Mouse (Mus musculus) spleen, adult 2 months (tissue): ENCODE measurements around the gene Gstcd. TPM values are rescaled to one million over a fixed set of nuclear protein-coding genes. Genes with fewer than 3 reads are reported as not detected.

ENCODE experiments used
- DNase-seq, 2 experiments: peaks; one replicate each; pipeline versions ENCODE4 v3.0.0 to v3.0.0-alpha.2; 2012 to 2021; ENCODE audit warnings: low spot score in 2 of 2, low read depth in 1 of 2
- H3K27ac ChIP-seq: fragments of 200-500 bp; 2 replicates; pipeline ENCODE4 v1.5.1; 2012; ENCODE audit warnings: low read length, inconsistent platforms; ENCODE audit not compliant: insufficient read depth
- H3K27me3 ChIP-seq: fragments of 200-500 bp; 2 replicates; pipeline ENCODE4 v1.6.1; 2012; ENCODE audit warnings: mild to moderate bottlenecking, moderate library complexity, low read length, inconsistent platforms; ENCODE audit not compliant: control insufficient read depth, insufficient read depth
- H3K36me3 ChIP-seq: fragments of 200-500 bp; 2 replicates; pipeline ENCODE4 v1.6.1; 2012; ENCODE audit warnings: mild to moderate bottlenecking, low read length, inconsistent platforms; ENCODE audit not compliant: control insufficient read depth, insufficient read depth
- H3K4me1 ChIP-seq: fragments of 200-500 bp; 2 replicates; pipeline ENCODE4 v1.6.1; 2011; ENCODE audit warnings: inconsistent platforms; ENCODE audit not compliant: control insufficient read depth, insufficient read depth, insufficient read length
- H3K4me3 ChIP-seq: fragments of 200-500 bp; 2 replicates; pipeline ENCODE4 v1.5.1; 2011; ENCODE audit warnings: mild to moderate bottlenecking, inconsistent platforms; ENCODE audit not compliant: insufficient read depth, insufficient read length; ENCODE audit errors: extremely low read depth
- CTCF ChIP-seq: fragments of 200-500 bp; IDR thresholded peaks from 2 replicates; pipeline ENCODE4 v1.5.1; 2011; ENCODE audit warnings: mild to moderate bottlenecking, inconsistent platforms; ENCODE audit not compliant: insufficient read depth, insufficient read length, insufficient replicate concordance; ENCODE audit errors: extremely low read depth
- POLR2A ChIP-seq: fragments of 200-500 bp; IDR thresholded peaks from 2 replicates; pipeline ENCODE4 v1.6.1; 2011; ENCODE audit warnings: low read depth, low read length, inconsistent platforms
- WGBS: fragments of 180-500 bp; shearing (Covaris S2); methylation state at CpG from one replicate; pipeline ENCODE4 v1.1.7; 2018; 5-methylcytosine and 5-hydroxymethylcytosine counted together
- polyA plus RNA-seq: library from polyadenylated mRNA; depleted of rRNA; stranded (reverse); fragments of >200 nt; gene quantifications from 2 replicates; pipeline ENCODE4 v1.2.3, GENCODE M21; 2012

Gstcd gene
- polyA plus RNA-seq, 1 experiment, result 2.5 TPM

GRCm38 (mm10) chr3:132962631-132963361 lies 129.0 kb downstream of the Gstcd start:
- Histone ChIP-seq H3K27me3 (no peaks in the 10 kb centered on the region), H3K27ac (no peak overlapping the region), H3K36me3 (no peaks in the 10 kb centered on the region), H3K4me3 (no peak overlapping the region), H3K4me1 (no peaks in the 10 kb centered on the region)
- DNase-seq, result no peak
- TF ChIP-seq POLR2A, result no peak
- no peak for TF ChIP-seq CTCF
- WGBS, result 87% methylated on average over 7 of the region's 7 CpGs

DNA sequence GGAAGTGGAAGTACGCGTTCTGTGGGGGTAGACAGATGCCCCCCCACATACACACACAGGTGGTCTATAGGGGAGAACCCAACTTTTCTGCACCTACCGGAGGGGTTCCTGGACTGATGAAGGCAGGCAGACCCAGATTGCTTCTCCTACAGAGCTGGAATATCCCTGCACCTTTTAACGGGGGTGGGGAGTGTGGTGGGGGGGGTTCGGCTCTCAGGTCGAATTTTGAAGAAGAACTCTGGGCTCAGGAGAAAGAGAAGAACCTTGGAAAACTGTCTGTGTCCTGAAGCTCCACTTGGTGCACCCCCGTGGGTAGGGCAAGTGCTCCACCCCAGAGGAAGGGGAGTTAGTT lies 141.3 kb downstream of the Gstcd start:
- peaks cover 4% of the 10 kb centered on the region for H3K4me1 ChIP-seq
- no peak overlapping the region for H3K4me3 ChIP-seq
- peaks cover 7% of the 10 kb centered on the region for H3K27me3 ChIP-seq
- peak overlapping the region; percentile 46; the same call in 1 of the 2 replicates for H3K27ac ChIP-seq
- 18% methylated on average over 7 of the region's 7 CpGs for WGBS
- TF ChIP-seq POLR2A (no peak), CTCF (no peak)
- DNase-seq, result no peak
- no peaks in the 10 kb centered on the region for H3K36me3 ChIP-seq

DNA sequence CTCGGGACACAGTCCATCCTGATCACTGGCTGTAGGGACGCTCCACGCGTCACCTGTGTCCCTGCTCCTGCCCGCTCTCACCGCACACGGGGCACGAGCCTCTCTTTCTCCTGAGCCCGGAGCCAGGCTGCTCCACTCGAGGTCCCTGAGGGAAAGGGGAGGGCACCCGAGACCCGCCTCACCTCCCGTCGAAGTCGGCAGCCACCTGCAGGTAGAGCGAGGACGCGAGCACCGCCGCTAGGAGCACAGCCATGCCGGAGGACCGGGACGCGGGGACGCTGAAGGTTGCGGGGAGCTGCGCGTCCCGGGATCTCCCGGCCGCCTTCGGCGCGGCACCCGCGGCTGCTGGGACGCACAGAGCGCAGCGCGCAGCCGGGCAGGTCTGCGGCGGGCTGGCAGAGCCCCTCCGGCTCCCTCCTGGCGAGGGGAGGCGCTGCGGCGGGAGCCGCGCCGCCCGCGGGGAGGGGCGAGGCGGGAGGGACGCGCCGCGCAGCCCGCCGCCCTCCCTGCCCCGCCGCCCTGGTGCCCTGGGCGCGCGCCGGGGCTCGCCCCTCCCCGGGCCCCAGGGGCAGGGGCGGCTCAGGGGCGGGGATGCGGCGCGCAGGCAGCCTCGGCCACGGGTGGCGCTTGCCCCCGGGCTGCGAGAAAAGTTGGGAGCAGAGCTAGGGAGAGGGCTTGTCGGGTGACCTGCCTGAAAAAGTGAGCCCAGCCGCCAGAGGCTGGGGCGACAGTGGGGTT lies 141.9 kb downstream of the Gstcd start, which contains the start of gene Npnt:
Gene Npnt (minus strand): TSS at position 501 of the 738 bp plus-strand sequence.
- no peak for DNase-seq
- peak within 1 kb of the TSS; percentile 58 for H3K27ac ChIP-seq
- no peaks in the 10 kb centered on the region for H3K36me3 ChIP-seq
- TF ChIP-seq CTCF (no peak), POLR2A (no peak)
- 1% methylated on average over 60 of the region's 82 CpGs for WGBS
- peaks cover 7% of the 10 kb centered on the region for H3K27me3 ChIP-seq
- peaks cover 4% of the 10 kb centered on the region for H3K4me1 ChIP-seq
- peak within 1 kb of the TSS; percentile 48 for H3K4me3 ChIP-seq

- Histone ChIP-seq H3K36me3 (no peaks in the 10 kb centered on the region), H3K4me3 (peak overlapping the region; percentile 48), H3K4me1 (peaks cover 4% of the 10 kb centered on the region), H3K27ac (peak overlapping the region; percentile 58), H3K27me3 (peaks cover 7% of the 10 kb centered on the region)
- TF ChIP-seq CTCF, result no peak
- no peak for TF ChIP-seq POLR2A
- DNase-seq, result no peak
- 2% methylated on average over 26 of the region's 26 CpGs for WGBS
Measured at GRCm38 (mm10) chr3:132949380-132949790, 142.4 kb downstream of the Gstcd start.

DNA sequence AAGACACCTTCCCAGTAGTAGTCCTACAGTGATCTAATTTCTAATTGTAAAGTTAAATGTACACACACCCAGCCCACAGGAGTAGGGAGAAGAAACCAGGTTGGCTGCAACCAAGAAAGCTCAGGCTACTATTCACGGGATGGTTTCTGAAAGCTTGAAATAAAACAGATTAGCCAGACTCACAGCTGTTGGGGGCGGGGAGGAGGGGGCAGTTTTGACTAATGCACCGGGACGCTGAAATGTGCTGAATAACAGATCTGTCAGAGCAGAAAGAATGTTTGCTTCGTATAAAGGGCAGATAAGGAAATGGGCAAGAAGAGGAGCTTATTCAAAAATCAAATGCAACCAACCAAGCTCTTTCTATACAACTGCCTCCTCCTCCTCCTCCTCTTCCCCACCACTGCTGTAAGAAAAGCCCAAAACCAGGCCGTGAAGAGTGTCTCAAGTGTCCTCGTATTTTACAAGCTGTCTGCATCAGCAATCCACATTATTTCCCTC lies 143.5 kb downstream of the Gstcd start:
- TF ChIP-seq POLR2A (no peak), CTCF (no peak)
- Histone ChIP-seq H3K27me3 (peaks cover 7% of the 10 kb centered on the region), H3K4me1 (peaks cover 4% of the 10 kb centered on the region), H3K4me3 (no peak overlapping the region), H3K27ac (no peak overlapping the region), H3K36me3 (no peaks in the 10 kb centered on the region)
- WGBS, result 44% methylated on average over 7 of the region's 7 CpGs
- no peak for DNase-seq

GRCm38 (mm10) chr3:132946086-132946485 lies 145.7 kb downstream of the Gstcd start:
- DNase-seq, result no peak
- TF ChIP-seq POLR2A, result no peak
- TF ChIP-seq CTCF, result no peak
- 90% methylated on average over 5 of the region's 5 CpGs for WGBS

More at GRCm38 (mm10) chr3:132946086-132946485, 145.7 kb downstream of the Gstcd start:
- Histone ChIP-seq H3K4me1 (peaks cover 4% of the 10 kb centered on the region), H3K4me3 (no peak overlapping the region), H3K27me3 (peaks cover 7% of the 10 kb centered on the region), H3K36me3 (no peaks in the 10 kb centered on the region), H3K27ac (no peak overlapping the region)
